Mouse (Mus musculus) R1 (cell line): ENCODE results near the gene Etv5.

Source experiments
- DNase-seq: peaks from one replicate; pipeline ENCODE4 v3.0.0-alpha.2; 2018; ENCODE audit warnings: low read depth, low spot score

Gene Etv5

GRCm38 (mm10) chr16:22348014-22348413, 91.5 kb downstream of the Etv5 start:
- no peak for DNase-seq

DNA sequence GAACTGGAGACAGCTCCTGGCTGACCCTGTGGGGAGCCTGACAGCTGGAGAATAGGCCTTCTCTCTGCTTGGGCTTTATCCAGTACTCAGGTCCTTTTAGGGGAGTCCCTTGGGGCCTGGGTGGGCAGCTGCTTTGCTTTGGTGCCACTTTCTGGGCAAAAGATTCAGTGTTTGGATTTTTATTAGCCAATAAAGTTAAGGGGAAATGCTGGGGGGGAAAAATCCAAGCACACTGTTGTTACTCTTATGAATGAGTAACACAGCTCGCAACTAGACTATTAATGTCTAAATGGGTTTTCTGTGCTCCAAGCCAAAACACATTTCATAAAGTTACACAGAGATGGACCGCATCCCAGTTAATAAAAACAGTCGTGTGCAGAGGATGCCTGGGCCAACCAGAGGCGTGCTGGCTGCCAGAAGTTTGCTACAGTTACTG, 98.3 kb downstream of the Etv5 start:
- DNase-seq = no peak

- no peak for DNase-seq
Observed at GRCm38 (mm10) chr16:22335781-22336180, 103.7 kb downstream of the Etv5 start.
